Mouse (Mus musculus) E14TG2a.4 (cell line): ENCODE measurements around the gene Grm1.

Experiments
- CTCF ChIP-seq: conservative IDR thresholded peaks from 2 replicates; pipeline ENCODE4 v1.5.1; 2014; ENCODE audit warnings: low read length
- NANOG ChIP-seq: IDR thresholded peaks from 2 replicates; pipeline ENCODE4 v1.6.1; 2014; ENCODE audit warnings: borderline replicate concordance, low read length, mixed read lengths

GRCm38 (mm10) chr10:10740729-10741128 is 341.4 kb downstream of the Grm1 start:
- no peak for TF ChIP-seq CTCF
- no peak for TF ChIP-seq NANOG
